Mouse (Mus musculus): ENCODE results near the gene Hoxc11.

DNA sequence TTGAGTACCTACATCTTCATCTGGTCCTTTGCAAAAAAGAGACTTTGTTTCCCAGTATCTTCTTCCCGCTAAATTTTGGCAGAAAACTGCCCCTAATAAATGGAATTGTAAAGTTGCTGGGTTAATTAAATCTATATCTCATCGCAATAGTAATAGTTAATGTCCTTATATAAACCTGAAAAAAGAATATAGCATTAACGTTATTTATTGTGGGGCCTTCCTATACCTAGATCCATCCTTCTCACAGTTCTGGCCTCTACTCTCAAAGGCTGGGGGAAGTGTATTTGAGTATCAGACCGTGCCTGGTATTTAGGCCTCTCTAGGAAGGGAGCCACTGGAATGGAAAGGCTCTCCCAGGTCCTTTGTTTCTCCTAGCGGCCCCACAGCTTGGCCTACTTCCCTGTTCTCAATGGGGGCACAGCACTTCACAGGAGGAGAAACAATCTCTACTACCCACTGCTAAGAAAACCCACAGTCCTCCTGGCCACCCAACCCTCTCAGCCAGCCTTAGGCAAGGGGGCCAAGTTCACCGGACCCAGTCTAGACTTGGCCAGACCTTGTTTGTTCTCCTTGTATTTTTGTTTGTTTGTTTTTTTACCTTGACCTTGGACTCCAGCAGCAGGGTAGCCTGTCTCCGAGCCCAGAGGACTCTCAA lies 35.5 kb upstream of the Hoxc11 start:
- TF ChIP-seq CTCF (IDR thresholded peaks at IDR 0.05 in 2 of 3, conservative IDR thresholded peaks at IDR 0.05 in 1 of 3; ENCODE audit: control insufficient read depth in 1 of 3, insufficient read depth in 1 of 3, low read depth in 2 of 3, low read length in 3 of 3, poor library complexity in 1 of 3, severe bottlenecking in 1 of 3) (no peak), POLR2A (IDR thresholded peaks at IDR 0.05; ENCODE audit: control insufficient read depth in 1 of 2, insufficient read depth in 1 of 2, low read depth in 1 of 2, low read length in 2 of 2, poor library complexity in 1 of 2) (no peak), CHD2 (IDR thresholded peaks at IDR 0.05; ENCODE audit: low read length) (no peak), GABPA (IDR thresholded peaks at IDR 0.05; ENCODE audit: low read depth, low read length) (no peak), GATA1 (IDR thresholded peaks at IDR 0.05; ENCODE audit: low read depth, low read length) (no peak), ZKSCAN1 (IDR thresholded peaks at IDR 0.05; ENCODE audit: low read depth, low read length) (no peak), ZNF384 (IDR thresholded peaks at IDR 0.05; ENCODE audit: low read depth, low read length) (no peak), USF1 (IDR thresholded peaks at IDR 0.05; ENCODE audit: low read depth, low read length) (no peak), RAD21 (IDR thresholded peaks at IDR 0.05; ENCODE audit: low read depth, low read length) (no peak)
